Mouse (Mus musculus): ENCODE data around the gene Ptx3. TPM values are rescaled to one million over a fixed set of nuclear protein-coding genes. Genes with fewer than 3 reads are reported as not detected.
"Not testable (repeated sequence)": the region's sequence is repeated elsewhere in the genome, so short reads cannot be mapped to it uniquely, and the experiment has no call there.

Ptx3 gene
- 0.14 TPM in 1 of 2 replicates, not detected in the other for total RNA-seq (2015)
- not detected in 2 replicates for total RNA-seq (2017)

- no peak for ATAC-seq (ENCODE audit: poor library complexity, severe bottlenecking)
Measured at GRCm38 (mm10) chr3:66219655-66220191, at the start of gene Ptx3. Ptx3 (plus strand) TSS chr3:66219910.

DNA sequence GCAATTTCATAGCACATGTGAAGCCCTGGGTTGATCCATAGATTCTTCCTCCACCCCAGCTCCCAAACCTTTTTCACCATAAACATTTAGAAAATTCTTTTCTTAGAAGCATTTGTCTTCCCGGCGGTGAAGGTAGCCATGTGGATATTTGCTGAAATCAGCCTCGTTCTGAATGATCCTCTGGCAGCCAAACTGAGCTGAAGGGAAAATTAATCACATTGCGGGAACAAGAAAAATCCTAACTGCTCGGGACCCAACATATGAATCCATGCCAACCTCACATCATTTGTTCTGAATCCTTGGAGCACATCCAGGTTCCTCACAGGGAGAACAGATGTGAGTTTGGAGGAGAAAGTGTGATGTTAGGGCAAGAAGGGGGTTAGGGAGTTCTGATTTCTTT, 46.8 kb upstream of the Ptx3 start:
- no peak for ATAC-seq (ENCODE audit: poor library complexity, severe bottlenecking)

GRCm38 (mm10) chr3:66179647-66180046, 40.1 kb upstream of the Ptx3 start:
- ATAC-seq (ENCODE audit: poor library complexity, severe bottlenecking) = no peak

GRCm38 (mm10) chr3:66193910-66194562, 25.7 kb upstream of the Ptx3 start:
- ATAC-seq (ENCODE audit: poor library complexity, severe bottlenecking) = no peak

GRCm38 (mm10) chr3:66208836-66209573, 10.7 kb upstream of the Ptx3 start:
- no peak for ATAC-seq (ENCODE audit: poor library complexity, severe bottlenecking)

- peak; percentile 94 for ATAC-seq (ENCODE audit: poor library complexity, severe bottlenecking)
Measured at GRCm38 (mm10) chr3:66213524-66213923, 6.2 kb upstream of the Ptx3 start.

DNA sequence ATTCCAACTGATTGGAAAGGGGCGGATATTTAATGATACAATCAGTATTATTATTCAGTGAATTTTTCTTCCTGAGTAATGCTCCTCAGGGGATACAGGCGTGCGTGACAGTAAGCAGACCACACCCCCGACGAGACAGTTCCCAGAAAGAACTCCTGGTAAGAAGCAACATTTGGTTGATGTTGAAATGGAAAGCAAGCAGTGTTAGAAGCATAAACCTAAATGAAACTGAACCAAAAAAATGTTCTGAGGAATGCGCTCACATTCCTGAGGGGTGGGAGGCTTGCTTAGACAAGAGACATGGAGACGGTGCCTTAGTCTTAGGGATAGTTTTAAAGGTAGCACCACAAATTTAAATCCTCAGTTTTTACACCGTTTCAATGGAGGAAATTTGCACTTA, 4.0 kb upstream of the Ptx3 start:
- ATAC-seq (ENCODE audit: poor library complexity, severe bottlenecking) = no peak

- ATAC-seq (ENCODE audit: poor library complexity, severe bottlenecking) = no peak
Measured at GRCm38 (mm10) chr3:66220554-66221242, 988 bp downstream of the Ptx3 start.

GRCm38 (mm10) chr3:66221243-66221611, 1.5 kb downstream of the Ptx3 start:
- no peak for ATAC-seq (ENCODE audit: poor library complexity, severe bottlenecking)

GRCm38 (mm10) chr3:66224931-66225537, 5.3 kb downstream of the Ptx3 start:
- ATAC-seq (ENCODE audit: poor library complexity, severe bottlenecking) = no peak

DNA sequence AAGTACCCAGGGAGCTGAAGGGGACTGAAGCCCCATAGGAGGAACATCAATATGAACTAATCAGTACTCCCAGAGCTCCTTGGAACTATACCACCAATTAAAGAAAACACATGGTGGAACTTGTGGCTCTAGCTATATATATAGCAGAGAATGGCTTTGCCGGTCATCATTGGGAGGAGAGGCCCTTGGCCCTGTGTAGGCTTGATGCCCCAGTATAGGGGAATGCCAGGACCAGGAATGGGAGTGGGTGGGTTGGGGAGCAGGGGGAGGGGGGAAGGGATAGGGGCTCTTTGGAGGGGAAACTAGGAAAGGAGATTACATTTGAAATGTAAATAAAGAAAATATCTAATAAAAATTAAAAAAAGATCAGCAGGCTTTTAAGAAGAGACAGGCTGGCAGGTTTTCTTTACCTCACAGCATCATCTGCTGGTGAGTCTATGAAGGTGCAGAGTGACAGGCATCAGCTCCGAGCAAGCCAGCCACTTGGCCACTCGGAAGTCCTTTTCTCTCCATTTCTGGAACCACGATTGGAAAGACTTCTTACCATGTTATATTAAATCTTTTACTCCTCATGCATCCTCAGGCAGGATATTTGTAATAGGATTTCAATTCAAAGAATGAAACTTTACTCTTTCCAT, 16.6 kb downstream of the Ptx3 start:
- not testable (repeated sequence) for ATAC-seq (ENCODE audit: poor library complexity, severe bottlenecking)

GRCm38 (mm10) chr3:66240476-66240875, 20.8 kb downstream of the Ptx3 start:
- no peak for ATAC-seq (ENCODE audit: poor library complexity, severe bottlenecking)

DNA sequence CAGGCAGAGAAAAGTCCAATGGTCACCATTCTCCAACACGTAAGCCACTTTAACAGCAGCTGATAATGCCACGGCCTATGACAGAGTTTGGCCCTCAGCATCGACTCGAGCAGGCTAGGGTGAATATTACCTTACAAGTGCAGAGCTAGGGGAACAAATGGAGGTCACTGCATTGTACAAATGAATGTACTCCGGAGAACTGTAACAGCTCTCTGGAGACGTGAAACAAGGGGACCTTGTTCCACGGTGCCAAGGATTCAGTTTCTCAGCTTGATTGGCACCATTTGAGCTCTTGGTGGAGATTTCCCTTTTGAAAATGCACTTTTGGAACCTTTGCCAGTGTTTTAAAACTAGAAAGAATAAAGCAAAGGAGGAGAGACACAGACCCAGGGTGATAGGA, 32.1 kb downstream of the Ptx3 start:
- ATAC-seq (ENCODE audit: poor library complexity, severe bottlenecking) = no peak

GRCm38 (mm10) chr3:66254504-66255105, 34.9 kb downstream of the Ptx3 start:
- ATAC-seq (ENCODE audit: poor library complexity, severe bottlenecking) = no peak

GRCm38 (mm10) chr3:66262319-66262718, 42.6 kb downstream of the Ptx3 start:
- ATAC-seq (ENCODE audit: poor library complexity, severe bottlenecking) = no peak

GRCm38 (mm10) chr3:66263270-66263669, 43.6 kb downstream of the Ptx3 start:
- no peak for ATAC-seq (ENCODE audit: poor library complexity, severe bottlenecking)
